Mouse (Mus musculus) neutrophil, adult 65 days (primary cell): ENCODE data around the gene Rnasek. TPM values are rescaled to one million over a fixed set of nuclear protein-coding genes. Genes with fewer than 3 reads are reported as not detected.

Experiments used
- total RNA-seq: library from RNA; stranded (reverse); gene quantifications from 2 replicates; pipeline ENCODE4 v1.2.4, GENCODE M21; 2023

Gene Rnasek
- 101 and 117 TPM in 2 replicates for total RNA-seq

GRCm38 (mm10) chr11:70239541-70240279 is at the start of gene Rnasek, which contains the start of gene Gm21988:
Gene Rnasek (minus strand): TSS chr11:70239842.
Gene Gm21988 (minus strand): TSS chr11:70239830.

GRCm38 (mm10) chr11:70254931-70255531 is 15.4 kb upstream of the Rnasek start, which contains the start of gene Alox12:
Gene Alox12 (minus strand): TSS chr11:70255353.

GRCm38 (mm10) chr11:70237457-70238167 is 2.0 kb downstream of the Rnasek start, which contains the start of gene 0610010K14Rik:
Gene 0610010K14Rik (minus strand): TSS chr11:70237914.

GRCm38 (mm10) chr11:70229260-70230010 is 10.2 kb downstream of the Rnasek start, which contains the start of gene Bcl6b:
Gene Bcl6b (minus strand): TSS chr11:70229798.

GRCm38 (mm10) chr11:70220731-70221602 is 18.7 kb downstream of the Rnasek start, which contains the start of gene Slc16a13:
Gene Slc16a13 (minus strand): TSS chr11:70221064.

GRCm38 (mm10) chr11:70212423-70212822 is 27.2 kb downstream of the Rnasek start, which contains the start of gene Slc16a11:
Gene Slc16a11 (plus strand): TSS chr11:70212752.

Other genes with a start within 250 kb of the Rnasek start
- gene Gabarap, start 248.7 kb downstream of the Rnasek start, total RNA-seq = 585 and 586 TPM in 2 replicates
- gene Phf23, start 244.1 kb downstream of the Rnasek start, total RNA-seq = 41.1 and 46.0 TPM in 2 replicates
- 18.1 and 19.3 TPM in 2 replicates for gene Dvl2, start 239.2 kb downstream of the Rnasek start, total RNA-seq
- 41.4 and 52.4 TPM in 2 replicates for gene Acadvl, start 224.4 kb downstream of the Rnasek start, total RNA-seq
- gene Dlg4, start 222.9 kb downstream of the Rnasek start, total RNA-seq = 3.3 and 6.2 TPM in 2 replicates
- gene Asgr1, start 185.8 kb downstream of the Rnasek start, total RNA-seq = not detected in 2 replicates
- 0.69 TPM in 1 of 2 replicates, not detected in the other for gene Asgr2, start 147.2 kb downstream of the Rnasek start, total RNA-seq
- gene Mgl2, start 109.5 kb downstream of the Rnasek start, total RNA-seq = 6.6 and 9.0 TPM in 2 replicates
- gene Clec10a, start 83.6 kb downstream of the Rnasek start, total RNA-seq = 11.3 and 11.4 TPM in 2 replicates
- gene Slc16a11, start 27.1 kb downstream of the Rnasek start, total RNA-seq = not detected in 2 replicates
- gene Slc16a13, start 18.8 kb downstream of the Rnasek start, total RNA-seq = 0.95 and 2.2 TPM in 2 replicates
- not detected in 2 replicates for gene Bcl6b, start 10.0 kb downstream of the Rnasek start, total RNA-seq
- gene 0610010K14Rik, start 1.9 kb downstream of the Rnasek start, total RNA-seq = 33.5 and 36.5 TPM in 2 replicates
- gene Gm21988, start within 50 bp of the Rnasek start, total RNA-seq = 3.0 and 5.2 TPM in 2 replicates
- 0.51 TPM in 1 of 2 replicates, not detected in the other for gene Alox12, start 15.5 kb upstream of the Rnasek start, total RNA-seq
- gene Alox12e, start 82.8 kb upstream of the Rnasek start, total RNA-seq = not detected in 2 replicates
- 1.2 and 3.1 TPM in 2 replicates for gene Alox15, start 112.2 kb upstream of the Rnasek start, total RNA-seq
- 12.0 and 22.1 TPM in 2 replicates for gene Pelp1, start 170.2 kb upstream of the Rnasek start, total RNA-seq
- 950 and 1,080 TPM in 2 replicates for gene Arrb2, start 192.8 kb upstream of the Rnasek start, total RNA-seq
- 24.7 and 31.8 TPM in 2 replicates for gene Med11, start 212.1 kb upstream of the Rnasek start, total RNA-seq
- 0.61 and 0.66 TPM in 2 replicates for gene Zmynd15, start 219.6 kb upstream of the Rnasek start, total RNA-seq
- gene Cxcl16, start 220.1 kb upstream of the Rnasek start, total RNA-seq = 2.9 and 7.3 TPM in 2 replicates